Mouse (Mus musculus) spleen, adult 12 weeks (tissue): ENCODE results near the gene Tulp1.
"Not testable (repeated sequence)": the region's sequence is repeated elsewhere in the genome, so short reads cannot be mapped to it uniquely, and the experiment has no call there.

Source experiments
- DNase-seq: peaks from one replicate; pipeline ENCODE4 v3.0.0; 2022; ENCODE audit warnings: low spot score

The Tulp1 gene

DNA sequence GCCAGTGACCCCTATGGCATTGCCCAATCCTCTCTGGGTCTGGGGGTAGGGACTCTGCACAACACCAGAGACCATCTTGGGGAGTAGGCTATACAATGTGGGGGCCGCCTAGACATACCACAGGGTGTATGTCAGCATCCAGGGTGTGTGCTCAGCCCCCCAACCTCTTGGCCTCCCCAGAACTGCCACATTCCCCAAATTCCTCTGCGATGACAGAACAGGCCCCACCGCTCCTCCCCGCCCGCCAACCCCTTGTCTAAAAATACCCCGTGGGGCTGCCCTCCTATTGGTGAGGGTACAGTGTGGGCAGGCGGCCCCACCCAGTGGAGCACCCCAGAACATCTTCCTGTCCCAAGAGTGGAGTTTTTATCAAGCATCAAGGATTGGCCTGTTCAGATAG is 24.4 kb downstream of the Tulp1 start:
- no peak for DNase-seq

DNA sequence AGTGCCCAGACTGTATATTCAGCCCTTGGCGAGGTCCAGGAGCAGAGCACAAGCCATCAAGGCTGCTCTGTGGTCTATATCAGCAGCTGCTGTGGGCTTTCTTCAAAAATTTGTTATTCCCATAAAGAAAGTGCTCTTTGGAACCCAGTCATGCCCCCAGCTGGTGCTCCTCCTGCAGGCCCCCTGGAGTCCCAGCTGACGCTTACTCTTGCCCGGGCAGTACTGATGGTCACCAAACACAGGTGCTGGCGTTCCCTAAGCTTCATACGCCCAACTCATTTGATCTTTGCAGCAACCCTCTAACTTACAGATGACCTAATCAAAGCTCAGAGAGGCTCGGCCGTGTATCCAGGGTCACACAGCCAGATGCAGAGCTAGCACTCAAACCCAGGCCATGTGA is 27.5 kb downstream of the Tulp1 start:
- DNase-seq: no peak

DNA sequence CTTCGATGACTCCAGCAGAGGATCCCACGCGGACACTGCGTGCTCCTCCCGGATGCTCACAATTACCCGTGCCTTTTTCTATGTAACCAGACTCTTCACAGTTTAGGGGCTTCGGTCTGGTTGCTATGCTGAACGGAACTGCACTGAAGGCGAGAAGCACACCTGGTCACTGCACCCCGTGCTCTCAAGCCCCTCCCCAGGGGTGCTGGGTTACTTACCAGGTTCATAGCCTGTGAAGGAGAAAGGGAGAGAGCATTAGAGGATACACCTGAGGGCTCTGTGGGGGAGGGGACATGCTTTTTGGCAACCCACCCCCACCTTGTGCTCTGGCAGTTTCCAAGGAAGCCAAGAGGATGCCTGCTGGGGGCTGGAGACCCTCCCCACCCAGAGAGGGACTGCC is 29.8 kb downstream of the Tulp1 start:
- no peak for DNase-seq

DNA sequence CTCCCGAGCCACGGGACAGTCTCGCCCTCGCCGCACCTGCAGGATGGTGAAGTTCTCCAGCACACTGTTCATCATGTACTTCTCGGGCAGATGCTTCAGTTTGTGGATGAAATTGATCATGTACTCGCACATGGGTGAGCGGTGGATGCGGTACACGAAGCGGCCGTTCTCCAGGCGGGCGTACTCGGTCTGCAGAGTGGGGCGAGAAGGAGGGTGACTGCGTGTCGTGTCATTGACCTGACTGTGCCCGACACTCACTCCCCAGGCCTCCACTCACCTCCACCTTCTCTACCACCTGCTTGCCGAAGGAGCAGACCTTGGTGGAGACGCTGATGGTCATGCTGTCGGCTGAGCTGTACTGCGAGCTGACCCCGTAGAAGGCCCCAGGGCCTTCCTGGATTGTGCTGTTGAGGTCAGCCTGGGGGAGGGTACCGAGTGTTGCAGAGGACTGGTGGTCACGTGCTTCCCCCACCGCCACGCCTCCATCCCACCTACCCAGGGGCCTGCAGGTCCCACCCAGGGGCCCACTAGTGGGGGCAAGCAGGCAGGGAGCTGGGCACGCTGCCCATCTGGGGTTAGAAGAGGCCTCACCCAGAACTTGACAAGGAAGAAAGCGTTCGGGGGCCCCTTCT is 32.0 kb downstream of the Tulp1 start:
- DNase-seq: no peak

DNA sequence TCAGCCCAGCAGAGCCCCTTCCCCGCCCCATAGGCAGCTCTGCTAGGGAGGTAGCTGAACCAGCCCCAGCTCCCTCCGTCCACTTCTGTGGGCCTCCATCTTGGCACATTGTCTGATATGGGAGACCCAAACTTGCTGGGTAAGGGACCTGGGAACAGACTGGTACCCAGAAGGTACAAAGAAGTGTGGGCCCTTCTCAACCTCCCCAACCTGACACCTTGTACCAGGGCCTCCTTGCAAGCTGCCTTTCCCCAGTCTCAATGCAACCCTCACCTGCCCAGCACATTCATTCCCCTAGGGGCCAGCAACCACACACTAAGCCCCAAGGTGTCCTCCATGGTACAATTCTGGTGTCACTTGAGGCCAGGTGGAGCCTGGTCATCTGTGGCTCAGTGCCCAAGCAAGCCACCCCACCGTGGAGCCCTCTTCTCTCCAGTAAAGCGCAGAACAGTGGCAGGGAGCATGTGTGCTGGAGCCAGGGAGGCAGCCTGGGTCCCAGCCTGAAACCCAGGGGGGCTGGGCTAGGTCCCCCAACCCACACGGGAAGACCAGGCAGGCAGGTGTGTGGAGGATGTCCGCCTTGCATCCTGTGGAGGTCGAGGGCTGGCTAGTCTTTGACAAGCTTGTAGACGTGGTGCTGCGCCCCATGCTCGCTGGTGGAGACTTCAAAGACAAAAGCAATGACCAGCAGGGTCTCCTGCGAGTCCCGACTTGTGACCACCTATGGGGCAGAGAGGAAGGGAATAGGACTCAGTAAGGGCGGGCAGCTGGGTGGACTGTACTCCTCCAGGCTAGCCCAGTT is 32.7 kb downstream of the Tulp1 start:
- DNase-seq: no peak

DNA sequence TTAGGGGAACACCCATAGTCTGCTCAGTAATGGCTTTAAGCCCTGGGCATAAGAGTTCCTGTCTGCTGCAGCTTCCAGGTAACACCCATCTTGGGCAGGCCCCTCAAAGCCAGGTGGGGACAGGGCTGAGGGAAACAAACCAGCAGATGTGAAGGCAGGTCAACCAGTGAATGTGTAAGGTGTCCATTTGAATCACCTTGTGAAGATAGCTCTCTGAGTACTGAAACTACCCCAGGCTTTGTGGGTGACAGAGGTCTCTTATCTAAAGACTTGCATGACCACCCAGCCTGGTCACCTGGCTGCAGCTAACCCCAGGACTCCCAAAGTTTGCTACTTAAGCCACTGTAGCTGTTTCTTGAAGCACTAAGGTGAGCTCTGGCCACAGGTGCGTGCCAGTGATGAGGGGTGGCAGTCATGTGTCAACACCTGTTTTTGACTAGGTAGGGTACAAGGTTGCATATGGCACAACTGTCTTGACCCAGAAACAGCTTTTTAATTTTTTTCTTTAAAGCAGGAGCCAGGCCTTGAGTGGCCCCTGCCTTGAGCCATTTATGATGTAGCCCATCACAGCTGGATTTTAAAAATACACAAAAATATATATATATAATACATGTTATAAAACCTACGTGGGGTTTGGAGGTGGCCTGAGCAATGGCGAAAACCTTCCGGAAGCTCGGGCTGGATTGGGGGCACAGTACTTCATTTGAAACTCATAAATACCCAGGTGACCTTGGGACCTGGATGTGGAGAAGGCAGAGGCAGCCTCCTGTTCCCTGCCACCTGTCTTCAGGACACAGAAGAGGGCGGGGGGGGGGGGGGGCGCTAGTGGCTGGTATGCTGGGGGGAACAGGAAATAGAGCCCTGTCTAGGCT is 33.5 kb downstream of the Tulp1 start:
- no peak for DNase-seq

DNA sequence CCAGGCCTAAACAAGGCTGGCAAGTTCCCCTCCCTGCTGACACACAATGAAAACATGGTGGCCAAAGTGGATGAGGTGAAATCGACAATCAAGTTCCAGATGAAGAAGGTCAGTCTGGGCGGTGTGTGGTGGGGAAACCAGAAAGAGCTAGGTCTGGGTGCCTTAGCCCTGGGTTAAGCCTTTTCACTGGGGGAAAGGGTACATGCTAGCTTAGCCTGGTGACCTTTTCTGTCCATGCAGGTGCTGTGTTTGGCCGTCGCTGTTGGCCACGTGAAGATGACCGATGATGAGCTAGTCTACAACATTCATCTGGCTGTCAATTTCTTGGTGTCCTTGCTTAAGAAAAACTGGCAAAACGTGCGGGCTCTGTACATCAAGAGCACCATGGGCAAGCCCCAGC is 34.4 kb downstream of the Tulp1 start:
- not testable (repeated sequence) for DNase-seq

DNA sequence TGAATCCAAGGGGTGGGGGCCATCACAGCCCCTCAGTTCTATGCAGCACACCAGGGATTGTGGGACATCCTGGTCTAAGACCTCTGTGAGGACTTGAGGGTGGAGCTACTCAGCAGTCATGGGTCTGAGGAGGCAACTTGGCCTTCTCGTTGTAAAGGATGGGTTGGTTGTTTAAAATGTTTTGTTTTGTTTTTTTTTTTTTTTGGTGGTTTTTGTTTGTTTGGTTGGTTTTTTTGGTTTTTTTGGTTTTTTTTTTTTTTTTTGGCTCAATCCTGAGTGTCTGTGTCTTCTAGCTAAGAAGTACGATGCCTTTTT is 34.8 kb downstream of the Tulp1 start:
- no peak for DNase-seq

DNA sequence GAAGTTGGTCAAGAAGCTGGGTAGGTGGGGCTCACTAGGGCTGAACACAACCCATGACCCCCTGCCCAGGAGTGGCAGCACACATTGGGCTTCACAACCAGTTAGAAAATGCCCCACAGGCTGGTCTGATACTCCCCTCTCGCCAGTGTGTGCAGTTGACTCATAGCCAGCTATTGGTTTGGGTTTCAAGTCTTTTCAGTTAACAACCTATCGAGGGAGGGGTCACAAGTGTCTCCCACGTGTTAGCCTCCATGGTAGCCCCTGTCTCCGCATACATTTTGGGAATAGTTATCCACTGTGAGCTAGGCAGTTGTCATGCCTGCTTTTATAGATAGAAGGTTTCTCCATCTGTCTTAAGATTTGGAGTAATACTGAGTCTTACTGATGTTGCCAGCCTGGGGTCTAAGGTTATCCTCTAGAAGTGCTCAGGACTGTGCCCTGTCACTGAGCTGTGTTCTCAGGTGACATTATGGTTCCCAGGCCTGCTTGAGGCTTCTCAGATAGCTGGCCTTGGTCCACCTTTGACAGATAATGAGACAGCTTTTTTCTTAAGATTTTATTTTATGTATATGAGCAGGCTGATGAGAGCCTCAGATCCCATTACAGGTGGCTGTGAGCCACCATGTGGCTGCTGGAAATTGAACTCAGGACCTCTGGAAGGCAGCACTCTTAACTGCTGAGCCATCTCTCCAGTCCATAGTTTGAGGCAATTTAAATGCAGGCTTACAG is 35.4 kb downstream of the Tulp1 start:
- DNase-seq: no peak

DNA sequence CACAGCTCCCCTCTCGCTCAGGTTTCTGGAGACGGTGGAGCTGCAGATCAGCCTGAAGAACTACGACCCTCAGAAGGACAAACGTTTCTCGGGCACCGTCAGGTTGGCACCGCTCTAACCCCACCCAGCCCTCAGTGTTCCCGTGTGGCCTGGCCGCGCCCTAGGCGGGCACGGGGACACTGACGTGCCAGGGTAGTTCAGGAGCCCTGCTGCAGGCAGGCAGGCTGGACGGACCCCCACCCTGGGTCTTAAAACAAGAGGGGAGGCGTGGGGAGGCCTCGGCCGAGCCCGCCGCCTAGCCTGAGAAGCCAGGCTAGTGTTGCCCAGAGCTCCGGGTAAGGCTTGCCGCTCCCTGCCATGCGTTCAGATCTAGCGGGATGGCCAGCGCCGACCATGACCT is 36.1 kb downstream of the Tulp1 start:
- DNase-seq: no peak

DNA sequence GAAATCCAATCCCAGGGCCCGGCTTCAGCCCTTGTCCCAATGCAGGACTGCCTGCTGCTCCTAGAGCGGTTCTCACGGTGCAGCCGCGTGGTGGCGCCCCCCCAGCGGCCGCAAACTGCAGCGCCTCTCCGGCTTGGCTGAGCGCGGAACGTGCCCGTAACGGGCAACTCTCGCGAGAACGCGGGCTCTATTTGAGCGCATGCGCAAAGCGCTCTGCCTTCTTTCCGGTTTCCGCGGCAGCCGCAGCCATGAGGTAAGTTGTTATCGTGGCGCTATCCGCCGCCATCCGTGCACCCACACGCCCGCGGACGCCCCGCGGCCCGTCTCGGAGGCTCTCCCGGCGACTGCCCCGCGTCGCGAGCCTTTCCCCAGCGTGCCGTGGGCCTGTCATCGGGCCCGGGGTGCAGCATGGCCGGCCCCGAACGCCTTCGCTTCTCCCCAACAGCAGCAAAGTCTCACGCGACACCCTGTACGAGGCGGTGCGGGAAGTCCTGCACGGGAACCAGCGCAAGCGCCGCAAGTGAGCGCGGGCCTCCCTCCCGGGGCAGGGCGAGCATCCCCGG is 36.6 kb downstream of the Tulp1 start, which contains the start of gene Rpl10a:
TSS of gene Rpl10a (plus strand) at position 106 of the 563 bp plus-strand sequence.
- peak; percentile 96 for DNase-seq

DNA sequence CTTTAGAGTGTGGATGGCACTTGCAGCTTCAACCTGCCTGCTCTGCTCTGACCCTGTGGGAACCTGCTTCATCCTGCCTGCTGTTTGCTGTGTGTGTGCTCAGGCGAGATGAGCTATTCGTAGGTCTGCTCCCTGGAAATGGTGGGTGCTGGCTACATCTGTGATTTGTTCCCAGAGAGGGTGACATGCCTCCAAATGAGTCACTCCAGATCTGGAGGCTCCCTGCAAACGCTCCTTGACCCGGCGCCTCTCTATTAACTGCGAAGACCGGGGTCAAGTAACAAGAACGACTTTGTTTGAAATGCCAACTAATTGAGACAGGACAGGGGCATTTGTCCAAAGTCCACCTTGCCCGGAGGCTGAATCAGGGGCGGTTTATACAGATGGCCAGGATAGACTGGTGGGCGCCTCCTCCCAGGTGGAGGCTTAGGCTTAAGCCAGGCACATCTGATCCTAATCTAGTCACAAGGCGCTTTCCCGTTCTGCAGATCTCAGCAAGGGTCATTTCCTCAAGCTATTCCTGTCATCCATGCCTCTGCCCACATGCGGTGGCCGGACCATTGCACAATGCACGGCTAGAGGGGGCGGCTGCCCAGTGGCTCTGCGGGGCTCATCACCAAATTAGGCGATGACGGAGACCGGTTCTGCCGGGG is 37.2 kb downstream of the Tulp1 start:
- DNase-seq: no peak

DNA sequence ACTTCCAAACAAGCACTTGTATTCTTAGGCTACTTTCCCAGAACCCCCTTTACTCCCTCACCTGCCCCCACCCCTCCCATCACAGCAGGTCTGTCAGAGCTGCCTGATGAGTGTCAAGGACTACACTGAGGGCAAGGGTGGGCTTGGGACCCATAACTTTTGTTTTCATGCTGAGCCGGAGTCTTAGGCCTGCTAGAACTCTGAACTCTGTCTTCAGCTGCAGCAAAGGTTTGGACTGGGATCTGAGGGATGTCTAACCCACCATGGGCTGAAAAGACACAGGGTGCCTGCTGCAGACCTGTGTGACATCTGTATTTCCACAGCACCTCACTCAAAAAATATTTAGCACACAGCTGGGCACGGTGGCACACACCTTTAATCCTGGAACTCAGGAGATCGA is 38.1 kb downstream of the Tulp1 start:
- DNase-seq: no peak

DNA sequence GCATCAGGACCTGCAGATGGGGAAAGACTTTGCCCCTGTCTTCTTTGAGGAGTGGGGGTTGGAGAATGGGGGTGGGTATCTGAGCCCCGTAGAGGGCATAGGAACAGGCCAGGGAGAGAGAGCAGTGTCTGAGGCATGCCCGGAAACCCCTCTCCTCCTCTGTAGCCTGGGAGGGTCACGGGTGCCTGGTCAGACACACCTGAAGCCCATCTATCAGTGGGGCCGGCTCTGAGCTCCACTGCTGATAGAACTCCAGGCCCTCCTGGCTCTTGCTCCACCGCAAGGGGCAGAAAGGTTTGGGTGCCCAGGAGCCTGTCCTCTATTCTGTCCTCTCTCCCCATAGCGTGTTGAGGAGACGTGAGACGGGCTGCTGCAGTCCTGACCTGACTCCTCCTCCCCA is 39.3 kb downstream of the Tulp1 start:
- DNase-seq: no peak

DNA sequence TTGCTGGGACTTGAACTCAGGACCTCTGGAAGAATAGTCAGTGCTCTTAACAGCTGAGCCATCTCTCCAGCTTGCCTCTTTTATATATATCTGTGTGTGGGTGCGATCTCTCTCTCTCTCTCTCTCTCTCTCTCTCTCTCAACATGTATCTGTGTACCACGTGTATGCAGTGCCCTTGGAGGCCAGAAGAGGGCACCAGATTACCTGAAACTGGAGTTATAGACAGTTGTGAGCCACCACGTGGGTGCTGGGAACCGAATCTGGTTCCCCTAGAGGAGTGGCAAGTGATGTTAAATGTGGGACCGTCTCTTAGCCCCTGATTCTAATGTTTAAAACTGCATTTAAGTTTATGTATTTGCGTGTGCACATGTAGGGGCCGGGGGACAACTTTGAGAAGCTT is 40.6 kb downstream of the Tulp1 start:
- not testable (repeated sequence) for DNase-seq

DNA sequence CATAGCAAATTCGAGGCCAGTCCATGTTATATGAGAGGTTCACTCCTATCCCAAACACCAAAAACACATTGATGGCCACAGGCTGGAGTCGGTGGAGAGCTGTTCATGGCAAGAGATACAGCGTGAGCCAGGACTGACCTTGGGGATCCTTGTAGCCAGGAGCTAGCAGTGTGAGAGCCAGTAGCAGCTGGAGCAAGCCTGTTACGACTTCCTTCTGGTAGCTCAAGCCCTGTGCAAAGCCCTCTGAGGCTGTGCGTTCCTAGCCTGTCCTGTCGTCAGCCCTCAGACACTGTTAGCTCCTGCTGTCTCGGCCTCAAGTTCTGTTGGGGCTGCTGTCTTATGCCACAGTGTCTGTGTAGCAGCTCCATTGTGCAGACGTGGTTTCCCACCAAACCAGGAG is 41.2 kb downstream of the Tulp1 start:
- DNase-seq: no peak

DNA sequence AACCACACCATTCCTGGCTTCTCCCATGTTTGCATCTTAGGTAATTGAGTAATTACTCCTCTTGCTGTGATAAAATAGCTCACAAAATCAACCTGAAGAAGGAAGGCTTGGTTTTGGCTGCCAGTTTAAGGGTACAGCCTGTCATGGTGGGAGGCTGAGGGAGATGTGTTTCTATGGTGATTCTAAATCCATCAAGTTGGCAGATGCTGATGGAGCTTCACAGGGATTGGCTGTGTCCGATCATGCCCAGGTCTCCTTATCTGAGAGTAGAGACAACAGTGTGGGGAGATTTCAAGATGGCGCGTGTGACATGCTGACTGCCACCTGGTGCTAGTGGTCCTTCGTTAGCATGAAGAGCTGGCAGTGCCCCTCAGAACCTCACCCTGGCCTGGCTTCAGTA is 43.3 kb downstream of the Tulp1 start:
- no peak for DNase-seq

DNA sequence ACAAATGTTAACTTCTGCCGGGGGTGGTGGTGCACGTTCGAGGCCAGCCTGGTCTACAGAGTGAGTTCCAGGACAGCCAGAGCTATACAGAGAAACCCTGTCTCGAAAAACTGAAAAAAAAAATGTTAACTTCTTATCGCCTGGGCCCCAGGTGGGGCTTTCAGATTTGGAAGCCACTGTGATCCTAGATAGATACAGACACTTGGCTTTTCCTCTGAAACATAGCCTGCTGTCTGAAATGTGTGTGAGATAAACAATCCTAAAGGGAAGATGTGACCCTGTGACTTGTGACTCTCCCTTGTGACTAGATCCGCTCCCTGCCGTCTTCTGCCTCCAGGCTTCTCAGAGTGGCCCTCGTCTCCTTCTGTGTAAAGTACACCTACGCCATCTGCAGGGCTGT is 47.3 kb downstream of the Tulp1 start:
- no peak for DNase-seq

DNA sequence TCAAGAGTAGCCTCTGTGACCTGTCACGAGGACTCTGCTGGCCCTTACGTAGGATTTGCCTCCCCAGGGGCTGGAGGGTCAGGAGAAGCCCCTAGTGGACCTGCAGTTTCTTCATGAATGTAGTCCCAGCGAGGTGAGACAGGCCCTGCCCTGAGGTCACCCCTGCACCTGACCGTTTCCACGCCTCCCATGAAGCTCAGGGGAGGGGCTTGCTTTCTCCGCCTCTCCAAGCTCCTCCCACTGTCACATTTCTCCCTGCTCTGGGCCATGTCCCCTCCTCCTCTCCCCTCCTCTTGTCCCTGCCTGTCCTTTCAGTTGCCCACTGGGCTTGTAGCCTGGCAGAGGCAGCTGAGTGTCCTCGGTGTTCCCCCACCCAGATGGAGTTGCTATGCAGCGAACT is 47.9 kb downstream of the Tulp1 start:
- no peak for DNase-seq

DNA sequence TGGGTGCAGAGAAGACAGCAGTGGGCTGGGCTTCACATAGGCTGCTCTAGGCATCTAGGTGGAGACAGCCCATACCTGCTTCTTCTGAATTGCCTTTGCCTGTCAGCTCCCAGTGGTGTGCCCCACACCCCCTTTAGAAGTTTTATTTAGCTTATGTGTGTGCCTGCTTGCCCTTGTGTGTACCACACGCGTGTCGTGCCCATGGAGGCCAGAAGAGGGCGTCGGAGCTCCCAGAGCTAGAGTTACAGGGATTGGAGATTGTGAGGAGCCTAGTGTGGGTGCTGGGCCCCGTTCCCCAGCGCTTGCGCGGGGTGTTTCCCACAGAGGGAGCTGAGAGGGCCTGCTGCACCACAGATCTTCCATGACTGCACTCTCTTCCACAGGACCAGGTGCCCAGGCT is 48.5 kb downstream of the Tulp1 start:
- no peak for DNase-seq

DNA sequence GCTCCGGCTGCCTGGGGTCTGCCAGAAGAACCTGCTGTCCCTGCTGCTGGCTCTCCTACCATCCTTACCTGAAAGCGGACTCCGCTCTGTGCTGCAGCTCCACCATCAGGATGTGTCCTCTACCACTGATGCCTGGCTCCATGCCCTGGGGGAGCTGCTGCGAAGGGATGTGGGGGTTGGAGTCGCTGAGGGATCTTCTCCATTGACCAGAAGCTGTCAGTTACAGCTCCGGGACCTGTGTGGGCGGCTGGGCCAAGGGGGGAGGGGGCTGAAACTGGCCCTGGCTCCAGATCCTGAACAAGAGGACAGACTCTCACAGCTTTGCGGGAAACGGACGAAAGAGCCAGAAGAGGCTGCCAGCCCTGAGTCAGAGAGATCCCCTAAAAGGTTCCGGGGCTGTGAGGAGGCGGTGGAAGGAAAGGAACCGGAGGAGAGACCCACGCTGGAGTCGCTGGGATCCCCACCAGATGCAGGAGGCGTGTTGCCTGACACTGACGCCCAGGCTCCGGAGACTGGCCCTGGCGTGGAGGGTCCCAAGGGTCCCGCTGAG is 49.3 kb downstream of the Tulp1 start:
- DNase-seq: no peak
